Mouse (Mus musculus): ENCODE data around the gene Anxa3.

Gene Anxa3

DNA sequence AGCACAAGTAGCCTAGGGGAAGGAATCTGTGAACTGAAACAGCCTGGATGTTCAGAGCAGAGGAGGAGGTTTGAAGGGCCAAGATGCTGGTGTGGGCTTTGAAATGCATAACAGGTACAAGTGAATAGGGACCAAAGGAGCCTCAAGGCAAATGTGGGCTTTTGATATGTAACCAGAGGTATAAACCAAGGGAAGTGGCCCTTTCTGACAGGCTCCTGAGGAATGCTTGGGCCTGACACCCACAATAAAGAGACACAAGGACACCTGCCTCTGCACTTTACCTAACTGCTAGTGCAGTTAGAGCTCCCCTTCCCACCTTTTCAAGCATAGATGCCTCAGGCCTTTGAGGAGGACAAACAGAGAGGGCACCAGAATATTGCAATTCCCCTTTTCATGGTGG lies 54.8 kb downstream of the Anxa3 start:
- DNase-seq (ENCODE audit: low spot score), result no peak

DNA sequence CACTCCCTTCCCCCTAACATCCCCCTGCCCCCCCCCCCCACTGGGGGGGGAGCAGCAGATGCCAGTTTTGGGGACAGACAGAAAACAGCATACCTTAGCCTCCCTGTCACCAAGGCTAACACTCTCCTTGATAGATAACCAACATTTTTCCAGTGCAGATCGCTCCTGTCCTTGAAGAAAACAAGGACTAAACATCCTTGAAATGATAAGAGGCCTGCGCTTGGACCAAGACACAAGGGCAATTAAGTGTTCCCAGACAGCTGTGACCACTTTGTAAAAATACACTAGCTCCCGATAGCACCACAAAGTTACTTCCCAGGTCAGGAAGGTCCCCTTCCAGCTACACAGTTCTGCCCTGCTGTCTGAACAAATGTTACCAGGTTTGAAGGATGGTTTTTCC lies 55.2 kb downstream of the Anxa3 start:
- no peak for DNase-seq (ENCODE audit: low spot score)

DNA sequence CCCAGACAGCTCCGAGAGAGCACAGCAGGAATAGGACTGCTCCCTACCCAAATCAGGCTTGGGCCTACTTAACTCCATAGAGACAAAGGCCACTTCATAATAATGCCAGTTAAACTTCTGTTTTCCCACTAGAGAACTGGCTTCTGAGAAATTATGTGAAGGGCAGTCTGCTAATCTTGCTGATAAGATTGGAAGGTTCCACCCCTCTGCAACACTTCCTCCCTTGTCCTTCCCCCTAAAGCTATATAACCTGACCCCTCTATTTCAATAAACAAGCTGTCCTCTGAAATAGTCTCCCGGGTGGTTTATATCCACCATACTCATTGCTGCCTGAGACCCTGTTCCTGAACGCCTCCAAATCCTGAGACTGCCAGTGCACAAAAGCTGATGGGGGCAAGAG lies 56.1 kb downstream of the Anxa3 start:
- DNase-seq (ENCODE audit: low spot score), result no peak

DNA sequence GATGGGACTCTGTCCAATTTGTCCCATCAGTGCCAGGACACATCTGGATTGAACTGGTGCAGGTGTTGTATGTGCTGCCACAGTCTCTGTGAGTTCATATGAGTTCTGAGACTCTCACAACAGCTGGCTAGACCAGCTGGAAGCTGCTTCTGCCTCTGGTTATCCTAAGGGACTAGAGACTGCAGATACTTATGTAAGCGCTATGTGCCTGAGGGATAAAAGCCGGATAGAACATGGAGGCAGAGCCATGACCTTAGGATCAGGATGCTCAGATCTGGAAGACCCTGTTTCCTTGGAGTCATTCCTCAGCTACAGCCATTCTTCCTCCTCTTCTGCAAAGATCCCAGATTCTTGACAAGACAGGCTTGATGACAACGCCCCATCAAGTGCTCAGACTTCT lies 60.3 kb downstream of the Anxa3 start:
- no peak for DNase-seq (ENCODE audit: low spot score)

DNA sequence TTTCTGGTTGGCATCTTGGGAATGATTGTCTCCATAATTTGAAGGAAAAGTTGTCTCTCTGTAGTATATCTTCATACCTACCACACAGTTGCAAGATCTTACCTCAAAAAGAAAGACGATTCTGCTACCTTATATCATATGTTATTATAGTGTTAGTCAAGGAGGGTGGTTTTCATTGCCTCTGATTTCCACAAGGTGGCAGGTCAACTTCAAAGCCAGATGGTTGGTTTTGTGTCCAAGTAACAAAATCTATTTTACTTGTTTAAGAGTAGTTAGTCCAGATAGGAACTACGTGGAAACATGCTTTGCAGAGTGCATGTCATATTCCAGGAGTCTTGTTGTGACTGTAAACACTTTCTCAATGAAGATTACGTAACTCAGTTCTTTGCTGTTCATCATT lies 61.2 kb downstream of the Anxa3 start:
- DNase-seq (ENCODE audit: low spot score), result peak; percentile 10

DNA sequence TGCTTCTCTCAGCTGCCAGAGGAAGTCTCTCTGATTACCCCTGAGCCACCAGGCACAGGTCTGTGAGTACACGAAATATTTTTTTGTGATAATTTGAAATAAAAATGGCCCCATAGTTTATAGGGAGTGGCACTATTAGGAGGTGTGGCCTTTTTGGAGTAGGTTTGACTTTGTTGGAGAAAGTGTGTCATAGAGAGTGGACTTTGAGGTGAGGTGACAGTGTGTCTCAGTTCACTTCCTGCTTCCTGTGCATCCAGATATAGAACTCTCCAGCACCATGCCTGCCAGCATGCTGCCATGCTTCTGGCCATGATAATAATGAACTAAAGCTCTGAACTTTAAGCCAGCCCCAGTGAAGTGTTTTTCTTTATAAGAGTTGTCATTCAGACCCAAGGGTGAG lies 66.8 kb downstream of the Anxa3 start:
- DNase-seq (ENCODE audit: low spot score), result no peak

DNA sequence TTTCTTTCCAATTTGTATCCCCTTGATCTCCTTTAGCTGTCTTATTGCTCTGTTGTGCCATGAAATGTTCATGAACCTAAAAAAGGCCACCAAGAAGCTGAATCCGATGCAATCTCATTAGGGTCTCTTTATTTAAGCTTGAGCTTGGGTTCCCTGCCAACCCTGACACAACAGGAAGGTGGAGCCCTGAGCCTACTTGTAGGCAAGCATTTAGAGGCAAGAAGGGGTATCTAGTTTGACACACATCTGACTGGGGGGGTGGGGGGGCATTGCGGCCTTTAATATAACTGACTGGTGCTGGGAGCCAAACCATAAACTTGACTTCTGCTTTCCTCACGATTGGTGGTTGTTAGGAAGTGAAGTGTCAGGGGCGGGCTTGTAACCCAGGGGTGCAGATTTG lies 74.0 kb downstream of the Anxa3 start:
- DNase-seq (ENCODE audit: low spot score), result no peak

DNA sequence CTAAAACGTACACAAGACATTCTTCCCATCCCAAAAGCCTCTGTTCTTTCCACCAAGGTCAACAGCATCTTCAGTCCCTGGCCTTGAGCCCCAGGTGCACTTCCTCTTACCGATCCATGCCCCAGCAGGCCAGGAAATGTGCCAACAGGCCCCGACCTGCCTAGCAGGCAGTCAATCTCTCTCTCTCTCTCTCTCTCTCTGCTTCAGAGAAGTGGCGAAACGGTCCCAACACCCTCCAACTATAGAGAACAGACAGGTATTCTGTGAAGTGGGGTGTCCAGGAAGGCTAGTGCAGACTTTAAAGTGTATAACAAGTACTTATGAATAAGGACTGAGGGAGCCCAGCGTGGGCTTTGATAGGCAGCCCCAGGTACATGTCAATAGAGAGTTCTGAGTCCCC lies 75.8 kb downstream of the Anxa3 start:
- no peak for DNase-seq (ENCODE audit: low spot score)

DNA sequence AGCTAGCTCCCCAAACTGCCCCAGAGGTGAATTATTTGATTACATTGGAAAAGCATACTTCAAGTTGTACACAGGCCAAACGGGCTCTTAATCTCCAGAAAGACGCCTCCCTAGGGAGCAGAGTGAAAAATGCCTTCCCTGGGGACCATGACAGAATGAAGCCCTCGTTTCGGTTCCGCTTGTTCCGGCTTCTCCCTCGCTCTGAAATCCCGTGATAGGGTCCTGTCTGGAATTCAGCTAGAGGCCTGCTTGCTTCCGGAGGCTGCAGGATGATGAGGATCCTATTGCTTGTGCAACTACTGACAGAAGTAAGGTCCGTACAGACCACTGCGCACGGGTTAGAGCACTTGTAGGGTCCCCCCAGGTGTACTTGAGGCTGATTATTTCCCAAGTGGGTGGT lies 77.9 kb downstream of the Anxa3 start:
- DNase-seq (ENCODE audit: low spot score), result no peak

DNA sequence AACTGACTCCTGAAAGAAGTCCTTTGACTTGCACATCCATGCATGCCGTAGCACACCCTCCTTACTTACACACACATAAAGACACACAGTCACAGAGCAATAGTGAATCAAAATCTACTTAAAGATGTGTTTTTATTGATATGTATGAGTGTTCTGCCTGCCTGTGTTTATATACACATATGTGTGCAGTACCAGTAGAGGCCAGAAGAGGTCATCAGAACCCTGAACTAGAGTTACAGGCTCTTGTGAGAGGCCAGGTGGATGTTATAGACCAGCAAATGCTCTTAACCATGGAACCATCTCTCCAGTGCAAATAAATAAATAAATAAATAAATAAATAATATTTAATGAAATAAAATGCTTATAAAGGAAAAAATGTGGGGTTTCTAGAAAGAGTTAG lies 85.0 kb downstream of the Anxa3 start:
- peak; percentile 59 for DNase-seq (ENCODE audit: low spot score)

DNA sequence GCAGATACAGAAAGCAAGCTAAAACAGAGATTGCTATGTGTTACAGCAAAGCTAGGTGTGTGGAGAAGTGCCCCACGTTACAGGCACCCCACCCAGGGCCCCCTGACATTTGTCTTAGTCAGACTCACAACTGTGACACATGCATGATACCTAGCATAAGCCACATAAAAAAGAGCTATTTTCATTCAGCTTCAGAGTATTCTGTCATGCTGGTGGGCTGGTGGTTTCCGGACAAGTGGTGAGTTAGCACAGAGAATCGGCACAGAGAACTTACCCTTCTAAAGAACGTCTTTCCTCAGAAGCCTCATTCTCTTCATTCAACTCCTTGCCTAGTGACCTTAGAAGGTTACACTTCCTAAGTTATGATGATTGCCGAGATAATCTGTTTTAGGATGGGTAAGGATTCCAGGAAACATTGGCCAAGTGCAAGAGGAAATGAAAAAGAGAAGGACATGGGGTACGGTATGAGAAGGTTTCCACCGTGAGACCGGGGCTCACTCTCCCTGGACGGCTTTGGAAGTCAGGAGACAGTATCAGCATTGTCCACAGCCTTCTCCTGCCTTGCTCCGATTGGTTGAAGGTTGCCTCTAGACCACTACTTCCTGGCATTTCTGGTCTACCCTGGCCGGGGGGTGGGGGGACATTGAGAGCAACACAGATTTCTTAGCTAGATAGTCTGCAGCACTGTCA lies 85.9 kb downstream of the Anxa3 start:
- DNase-seq (ENCODE audit: low spot score), result peak; percentile 59

DNA sequence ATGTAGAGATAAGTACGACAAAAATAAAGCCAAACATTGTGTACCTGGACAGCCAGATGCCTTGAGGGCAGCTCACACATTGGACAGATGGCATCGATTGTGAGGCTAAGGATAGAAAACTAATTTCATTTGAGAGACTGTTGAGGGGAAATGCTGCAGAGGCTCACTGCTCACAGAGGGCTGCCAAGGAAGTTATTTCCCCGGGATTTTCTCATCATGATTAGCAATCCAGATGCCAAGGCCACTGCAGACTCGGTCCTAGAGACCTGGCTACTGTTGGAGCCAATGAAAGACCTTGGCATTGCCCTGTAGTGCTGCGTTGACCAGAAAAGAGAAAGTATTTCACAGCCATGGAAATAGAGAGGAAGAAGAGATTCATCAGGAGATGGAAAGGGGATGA lies 87.1 kb downstream of the Anxa3 start:
- DNase-seq (ENCODE audit: low spot score), result no peak

DNA sequence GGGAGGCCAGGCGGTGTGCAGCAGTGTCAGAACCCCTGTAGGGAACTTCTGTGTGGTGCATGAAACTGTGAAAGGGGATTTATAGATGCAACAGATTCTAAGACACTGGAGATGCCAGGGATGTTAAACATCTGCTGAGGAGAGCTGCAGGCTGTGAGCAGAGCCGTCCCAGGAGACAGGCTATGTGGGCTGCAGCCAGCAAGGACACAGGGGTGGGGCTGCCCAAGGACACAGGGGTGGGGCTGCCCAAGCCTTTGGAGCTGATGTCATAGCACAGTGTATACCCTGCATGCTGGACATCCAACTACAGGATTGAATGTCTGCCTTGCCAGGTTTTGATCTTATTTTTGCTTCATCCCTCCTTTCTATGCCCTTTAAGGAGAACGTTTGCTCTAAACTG lies 88.0 kb downstream of the Anxa3 start:
- no peak for DNase-seq (ENCODE audit: low spot score)

DNA sequence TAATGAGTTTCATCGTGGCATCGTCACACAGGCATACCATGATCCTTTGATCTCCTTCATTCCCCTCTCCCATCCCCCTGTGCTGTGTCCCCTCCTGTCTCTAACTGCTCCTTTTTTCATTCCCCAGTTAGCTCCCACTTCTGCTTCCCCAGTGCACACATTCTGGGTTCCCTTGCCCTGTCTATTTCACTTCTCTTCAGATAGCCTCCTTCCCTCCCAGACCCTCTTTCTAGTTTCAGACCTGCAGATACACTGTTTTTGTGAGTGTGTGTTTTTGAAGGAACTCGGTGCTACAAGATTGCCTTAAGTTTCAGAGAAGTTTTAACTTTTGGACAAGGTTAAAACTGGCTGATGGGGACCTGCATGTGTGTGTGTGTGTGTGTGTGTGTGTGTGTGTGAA lies 88.5 kb downstream of the Anxa3 start:
- DNase-seq (ENCODE audit: low spot score), result no peak

DNA sequence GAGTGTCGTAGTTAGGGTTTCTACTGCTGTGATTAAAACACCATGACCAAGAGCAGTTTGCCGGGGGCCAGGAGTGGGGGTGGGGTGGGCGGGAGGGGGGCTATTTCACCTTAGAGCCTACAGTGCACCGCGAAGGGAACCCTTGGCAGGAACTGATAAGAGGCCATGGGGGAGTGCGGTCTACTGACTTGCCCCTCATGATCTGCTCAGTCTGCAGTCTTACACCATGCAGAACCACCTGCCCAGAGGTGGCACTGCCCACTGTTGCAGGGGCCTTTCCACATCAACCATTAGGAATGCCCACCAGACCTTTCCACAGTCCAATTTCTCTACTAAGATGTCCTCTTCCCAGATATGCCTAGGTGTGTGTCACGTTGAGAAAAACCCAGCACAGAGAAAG lies 92.1 kb downstream of the Anxa3 start:
- no peak for DNase-seq (ENCODE audit: low spot score)

DNA sequence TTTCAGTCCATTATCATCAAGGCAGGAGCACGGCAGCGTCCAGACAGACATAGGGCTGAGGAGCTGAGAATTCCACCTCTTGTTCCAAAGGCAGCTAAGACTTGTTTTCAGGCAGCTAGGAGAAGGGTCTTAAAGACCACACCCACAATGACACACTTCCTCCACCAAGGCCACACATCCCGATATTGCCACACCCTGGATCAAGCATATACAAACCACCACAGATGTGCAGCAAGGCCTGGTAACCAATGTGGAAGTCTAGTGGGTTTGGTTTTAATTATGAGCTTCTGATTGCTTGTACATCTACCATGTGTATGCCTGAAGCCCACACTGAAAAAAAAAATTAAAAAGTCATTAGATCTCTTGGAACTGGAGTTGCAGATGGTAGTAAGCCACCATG lies 95.3 kb downstream of the Anxa3 start:
- no peak for DNase-seq (ENCODE audit: low spot score)

DNA sequence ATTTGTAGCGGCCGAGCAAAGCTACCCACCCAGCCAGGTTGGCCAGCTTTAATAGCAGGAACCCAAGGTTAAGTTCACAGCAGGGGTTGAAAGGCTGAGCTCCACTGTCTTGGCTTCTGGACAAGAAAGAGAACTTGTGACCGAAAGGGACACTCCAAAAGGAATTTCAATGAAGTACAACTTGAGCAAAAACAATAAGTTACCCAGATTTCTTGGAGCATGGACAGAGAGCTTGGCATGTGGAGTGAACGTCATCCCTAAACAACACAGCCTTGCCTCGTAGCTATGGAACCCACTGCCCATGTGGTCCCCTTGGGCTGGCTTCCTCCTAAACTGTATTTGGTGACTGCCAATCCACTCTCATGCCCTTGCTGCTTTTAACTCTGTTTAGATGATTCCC lies 97.2 kb downstream of the Anxa3 start:
- no peak for DNase-seq (ENCODE audit: low spot score)

Measured in T-cell, adult 2 months (primary cell).